Mouse (Mus musculus): ENCODE results near the gene Olfr356. TPM values are rescaled to one million over a fixed set of nuclear protein-coding genes. Genes with fewer than 3 reads are reported as not detected.

Gene Olfr356
- not detected in 2 replicates for polyA plus RNA-seq (2015; fragmentation: Nextera tagmentation; extraction: Ambion mirVana)

DNA sequence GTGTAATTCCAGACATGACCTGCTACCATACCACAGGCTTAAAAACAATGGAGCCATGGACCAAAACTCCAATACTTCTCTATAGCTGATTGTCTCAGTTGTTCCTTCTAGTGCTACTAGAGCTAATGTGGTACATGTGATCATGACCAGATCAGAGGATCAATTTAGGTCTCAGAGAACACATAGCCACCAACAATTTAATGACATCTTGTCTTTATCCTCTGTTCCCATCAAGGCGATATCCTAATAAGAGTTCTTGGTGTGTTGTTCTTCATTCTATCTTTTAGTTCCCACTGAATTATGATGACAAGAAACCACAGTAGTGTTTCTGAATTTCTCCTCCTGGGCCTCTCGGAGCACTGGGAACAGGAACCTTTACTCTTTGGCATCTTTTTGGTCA lies at the start of gene Olfr356:
Gene Olfr356, plus strand, starts transcription at position 301 of the 400 bp plus-strand sequence.
- H3K4me3 ChIP-seq: no peak within 1 kb of the TSS
- no peaks in the 10 kb centered on the region for H3K4me1 ChIP-seq (replicated peaks)
- no peak within 1 kb of the TSS for H3K4me2 ChIP-seq
- no peak within 1 kb of the TSS for H3K9ac ChIP-seq
- no peak for ATAC-seq (ENCODE audit: low FRiP score)
- peaks cover 15% of the 10 kb centered on the region; the same call in 1 of the 2 replicates for H3K9me3 ChIP-seq
- 86% methylated on average over 2 of the region's 2 CpGs for WGBS
- H3K27me3 ChIP-seq: no peaks in the 10 kb centered on the region
- H3K27ac ChIP-seq: no peak within 1 kb of the TSS
- H3K36me3 ChIP-seq: no peaks in the 10 kb centered on the region

DNA sequence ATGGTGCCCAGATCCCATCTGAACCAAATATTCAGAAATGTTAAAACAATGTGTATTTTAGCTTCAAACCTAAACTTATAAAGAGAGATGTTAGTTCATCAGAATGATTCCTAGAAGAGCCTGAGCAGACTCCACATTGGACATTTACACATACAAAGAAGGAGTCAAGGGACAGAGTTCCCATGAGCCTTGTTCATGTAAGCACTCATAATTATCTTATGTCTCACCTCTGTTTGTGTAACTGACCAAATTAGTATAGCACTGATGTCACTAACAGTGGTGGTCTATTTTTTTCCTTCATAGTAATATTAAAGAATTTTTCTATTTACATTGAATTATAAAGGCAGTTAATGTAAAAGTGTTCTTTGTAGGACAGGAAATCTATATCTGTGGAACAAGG lies 44.1 kb upstream of the Olfr356 start, which contains the start of gene Olfr353:
Gene Olfr353, minus strand, starts transcription at position 101 of the 400 bp plus-strand sequence.
- no peak for ATAC-seq (ENCODE audit: low FRiP score)
- no peak within 1 kb of the TSS for H3K4me2 ChIP-seq
- no peaks in the 10 kb centered on the region for H3K36me3 ChIP-seq
- no peaks in the 10 kb centered on the region for H3K27me3 ChIP-seq
- H3K9me3 ChIP-seq: peaks cover 18% of the 10 kb centered on the region
- no peak within 1 kb of the TSS for H3K9ac ChIP-seq
- H3K27ac ChIP-seq: no peak within 1 kb of the TSS
- H3K4me1 ChIP-seq (replicated peaks): no peaks in the 10 kb centered on the region
- no peak within 1 kb of the TSS for H3K4me3 ChIP-seq

DNA sequence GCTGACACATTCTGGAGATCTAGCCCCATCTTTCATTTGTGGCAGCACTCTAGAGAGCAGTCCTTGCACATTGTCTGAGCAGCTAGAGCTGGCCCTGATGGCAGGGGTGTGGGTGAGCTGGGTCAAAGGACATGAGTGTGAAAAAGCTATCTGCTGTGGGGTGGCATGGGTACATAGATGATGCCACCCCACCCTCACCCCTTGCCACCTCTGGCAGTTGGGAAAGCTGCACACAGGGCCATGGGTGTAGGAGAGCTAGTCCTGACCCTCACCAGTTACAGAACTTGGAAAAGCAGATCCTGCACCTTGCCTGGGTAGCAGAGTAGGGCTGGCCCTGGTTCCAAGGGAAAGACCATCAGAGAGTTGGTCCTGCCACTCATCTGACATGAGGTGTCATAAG lies 39.8 kb upstream of the Olfr356 start:
- no peak for ATAC-seq (ENCODE audit: low FRiP score)
- no peak overlapping the region for H3K9ac ChIP-seq
- no peaks in the 10 kb centered on the region for H3K4me1 ChIP-seq (replicated peaks)

DNA sequence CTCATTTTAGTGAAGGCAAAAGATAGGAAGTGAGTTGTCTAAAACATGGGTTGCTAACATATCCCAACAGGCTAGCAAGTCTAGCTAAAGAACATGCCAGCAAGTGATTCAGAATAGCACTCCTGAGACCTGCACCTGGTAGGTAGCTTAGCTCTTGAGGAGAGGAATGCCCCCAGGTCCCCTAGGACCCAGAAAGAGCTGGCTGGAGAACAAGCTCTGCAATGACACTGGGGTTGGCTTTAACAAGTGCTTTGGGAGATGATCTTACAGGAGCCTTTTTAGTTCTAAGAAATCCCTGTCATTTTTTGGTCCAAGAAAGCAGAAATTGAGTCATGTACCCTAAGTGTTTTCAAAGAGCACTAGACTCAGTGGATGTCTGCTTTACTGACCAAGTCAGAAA lies 31.5 kb upstream of the Olfr356 start, which contains the start of gene Olfr354:
Gene Olfr354, plus strand, starts transcription at position 301 of the 400 bp plus-strand sequence.
- Histone ChIP-seq H3K4me3 (no peak within 1 kb of the TSS), H3K9me3 (peaks cover 17% of the 10 kb centered on the region), H3K36me3 (no peaks in the 10 kb centered on the region), H3K9ac (no peak within 1 kb of the TSS), H3K4me2 (no peak within 1 kb of the TSS), H3K27me3 (no peaks in the 10 kb centered on the region), H3K27ac (no peak within 1 kb of the TSS), H3K4me1 (replicated peaks) (no peaks in the 10 kb centered on the region)
- ATAC-seq (ENCODE audit: low FRiP score): no peak

More for the DNA sequence above, 39.8 kb upstream of the Olfr356 start:
- peaks cover 29% of the 10 kb centered on the region for H3K9me3 ChIP-seq
- no peaks in the 10 kb centered on the region for H3K27me3 ChIP-seq
- H3K4me3 ChIP-seq: no peak overlapping the region
- H3K27ac ChIP-seq: no peak overlapping the region
- no peak overlapping the region for H3K4me2 ChIP-seq
- no peaks in the 10 kb centered on the region for H3K36me3 ChIP-seq

DNA sequence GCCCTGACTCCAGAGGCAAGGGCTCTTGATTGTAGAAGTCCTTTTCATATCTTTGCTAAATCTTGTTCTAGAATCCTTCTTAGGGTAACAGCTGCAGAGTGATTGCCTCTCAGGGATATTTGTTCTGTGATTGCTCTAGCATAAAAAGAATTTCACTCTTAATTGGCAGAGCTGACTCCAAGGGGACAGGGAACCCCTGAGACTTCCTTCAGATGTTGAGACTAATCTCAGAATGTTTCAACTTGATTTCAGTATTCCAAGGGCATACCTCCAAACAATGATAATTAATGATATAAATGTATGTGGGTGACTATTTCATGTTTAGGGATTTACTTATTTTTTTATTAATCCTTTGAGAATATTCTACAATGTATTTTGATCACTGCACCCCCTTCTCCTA lies 8.1 kb upstream of the Olfr356 start, which contains the start of gene Olfr355:
Gene Olfr355, minus strand, starts transcription at position 101 of the 400 bp plus-strand sequence.
- Histone ChIP-seq H3K9me3 (peaks cover 13% of the 10 kb centered on the region; the same call in 1 of the 2 replicates), H3K9ac (no peak within 1 kb of the TSS), H3K27me3 (no peaks in the 10 kb centered on the region), H3K27ac (no peak within 1 kb of the TSS), H3K4me2 (no peak within 1 kb of the TSS), H3K4me1 (replicated peaks) (no peaks in the 10 kb centered on the region), H3K4me3 (no peak within 1 kb of the TSS), H3K36me3 (no peaks in the 10 kb centered on the region)
- ATAC-seq (ENCODE audit: low FRiP score): no peak

Other genes with a start within 250 kb of the Olfr356 start
- not detected in 2 replicates for gene Olfr347, start 205.2 kb upstream of the Olfr356 start, polyA plus RNA-seq (2015; fragmentation: Nextera tagmentation; extraction: Ambion mirVana)
- gene Olfr348, start 152.8 kb upstream of the Olfr356 start, polyA plus RNA-seq (2015; fragmentation: Nextera tagmentation; extraction: Ambion mirVana): not detected in 2 replicates
- gene Olfr50, start 146.6 kb upstream of the Olfr356 start, polyA plus RNA-seq (2015; fragmentation: Nextera tagmentation; extraction: Ambion mirVana): not detected in 2 replicates
- not detected in 2 replicates for gene Olfr3, start 120.1 kb upstream of the Olfr356 start, polyA plus RNA-seq (2015; fragmentation: Nextera tagmentation; extraction: Ambion mirVana)
- not detected in 2 replicates for gene Olfr350, start 90.8 kb upstream of the Olfr356 start, polyA plus RNA-seq (2015; fragmentation: Nextera tagmentation; extraction: Ambion mirVana)
- gene Olfr351, start 74.5 kb upstream of the Olfr356 start, polyA plus RNA-seq (2015; fragmentation: Nextera tagmentation; extraction: Ambion mirVana): not detected in 2 replicates
- gene Olfr352, start 68.7 kb upstream of the Olfr356 start, polyA plus RNA-seq (2015; fragmentation: Nextera tagmentation; extraction: Ambion mirVana): not detected in 2 replicates
- not detected in 2 replicates for gene Olfr353, start 44.2 kb upstream of the Olfr356 start, polyA plus RNA-seq (2015; fragmentation: Nextera tagmentation; extraction: Ambion mirVana)
- not detected in 2 replicates for gene Olfr354, start 31.4 kb upstream of the Olfr356 start, polyA plus RNA-seq (2015; fragmentation: Nextera tagmentation; extraction: Ambion mirVana)
- not detected in 2 replicates for gene Olfr355, start 8.2 kb upstream of the Olfr356 start, polyA plus RNA-seq (2015; fragmentation: Nextera tagmentation; extraction: Ambion mirVana)
- not detected in 2 replicates for gene Olfr357, start 56.7 kb downstream of the Olfr356 start, polyA plus RNA-seq (2015; fragmentation: Nextera tagmentation; extraction: Ambion mirVana)
- gene Olfr358, start 72.2 kb downstream of the Olfr356 start, polyA plus RNA-seq (2015; fragmentation: Nextera tagmentation; extraction: Ambion mirVana): not detected in 2 replicates
- not detected in 2 replicates for gene Olfr360, start 128.6 kb downstream of the Olfr356 start, polyA plus RNA-seq (2015; fragmentation: Nextera tagmentation; extraction: Ambion mirVana)
- gene Olfr361, start 152.2 kb downstream of the Olfr356 start, polyA plus RNA-seq (2015; fragmentation: Nextera tagmentation; extraction: Ambion mirVana): not detected in 2 replicates
- not detected in 2 replicates for gene Olfr362, start 180.8 kb downstream of the Olfr356 start, polyA plus RNA-seq (2015; fragmentation: Nextera tagmentation; extraction: Ambion mirVana)
- gene Olfr364-ps1, start 202.2 kb downstream of the Olfr356 start, polyA plus RNA-seq (2015; fragmentation: Nextera tagmentation; extraction: Ambion mirVana): not detected in 2 replicates